Mouse (Mus musculus) brain, embryonic 14.5 days (tissue): Measurements from ENCODE around the gene Sstr2. TPM values are rescaled to one million over a fixed set of nuclear protein-coding genes. Genes with fewer than 3 reads are reported as not detected.
A peak's percentile ranks its signal among the peaks of the same experiment; 100 is the strongest.

Source experiments
- DNase-seq: peaks from one replicate; pipeline ENCODE4 v3.0.0-alpha.2; 2011; ENCODE audit warnings: low read depth
- CTCF ChIP-seq: fragments of 200-500 bp; IDR thresholded peaks from 2 replicates; pipeline ENCODE4 v1.5.1; 2012; ENCODE audit warnings: inconsistent platforms, mild to moderate bottlenecking, moderate library complexity, borderline replicate concordance; ENCODE audit not compliant: insufficient read depth, insufficient read length; ENCODE audit errors: extremely low read depth
- POLR2A ChIP-seq: fragments of 200-500 bp; IDR thresholded peaks from 2 replicates; pipeline ENCODE4 v1.6.1; 2012; ENCODE audit warnings: mild to moderate bottlenecking, inconsistent platforms, borderline replicate concordance; ENCODE audit not compliant: poor library complexity, insufficient read depth, insufficient read length, severe bottlenecking; ENCODE audit errors: extremely low read depth
- polyA plus RNA-seq: library from polyadenylated mRNA; depleted of rRNA; stranded (reverse); fragments of >200 nt; gene quantifications from 2 replicates; pipeline ENCODE4 v1.2.3, GENCODE M21; 2012

Sstr2 gene
- polyA plus RNA-seq, 1 experiment = 29.0 TPM

DNA sequence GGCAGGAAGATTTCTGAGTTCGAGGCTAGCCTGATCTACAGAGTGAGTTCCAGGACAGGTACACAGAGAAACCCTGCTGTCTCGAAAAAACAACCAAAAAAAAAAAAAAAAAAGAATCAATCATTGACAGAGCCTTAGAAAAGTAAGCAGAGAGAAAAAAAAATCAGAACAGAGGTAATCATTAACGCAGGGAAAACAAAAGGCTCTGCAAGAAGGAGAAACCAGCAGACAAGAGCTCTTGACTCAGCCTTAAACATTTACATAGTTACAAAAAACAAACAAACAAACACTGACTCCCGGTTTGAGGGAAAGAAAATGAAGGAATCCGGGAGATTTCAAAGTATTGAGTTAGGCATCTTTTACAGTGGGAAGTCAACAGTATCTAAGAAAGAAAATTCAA, 9.6 kb upstream of the Sstr2 start:
- TF ChIP-seq POLR2A = no peak
- TF ChIP-seq CTCF = no peak
- no peak for DNase-seq

DNA sequence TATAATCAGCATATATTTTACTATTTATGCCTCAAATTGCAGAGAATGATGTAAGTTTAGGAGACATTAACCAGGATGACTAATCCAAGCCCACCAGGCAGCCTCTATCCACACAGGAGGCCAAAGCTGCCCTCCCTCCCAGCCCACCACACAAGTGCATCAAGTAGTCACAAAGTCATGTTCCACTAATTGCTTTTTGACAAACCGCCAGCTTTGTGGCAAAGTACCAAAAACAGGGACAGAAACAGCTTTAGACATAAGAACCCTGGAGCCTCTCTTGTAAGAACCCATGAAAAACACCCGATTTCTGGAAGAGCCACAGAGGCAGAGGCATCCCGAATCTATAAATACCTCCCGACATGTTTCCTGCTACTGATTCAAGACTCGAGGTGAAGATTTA, 8.9 kb upstream of the Sstr2 start:
- TF ChIP-seq CTCF (no peak), POLR2A (no peak)
- DNase-seq = peak; percentile 76

DNA sequence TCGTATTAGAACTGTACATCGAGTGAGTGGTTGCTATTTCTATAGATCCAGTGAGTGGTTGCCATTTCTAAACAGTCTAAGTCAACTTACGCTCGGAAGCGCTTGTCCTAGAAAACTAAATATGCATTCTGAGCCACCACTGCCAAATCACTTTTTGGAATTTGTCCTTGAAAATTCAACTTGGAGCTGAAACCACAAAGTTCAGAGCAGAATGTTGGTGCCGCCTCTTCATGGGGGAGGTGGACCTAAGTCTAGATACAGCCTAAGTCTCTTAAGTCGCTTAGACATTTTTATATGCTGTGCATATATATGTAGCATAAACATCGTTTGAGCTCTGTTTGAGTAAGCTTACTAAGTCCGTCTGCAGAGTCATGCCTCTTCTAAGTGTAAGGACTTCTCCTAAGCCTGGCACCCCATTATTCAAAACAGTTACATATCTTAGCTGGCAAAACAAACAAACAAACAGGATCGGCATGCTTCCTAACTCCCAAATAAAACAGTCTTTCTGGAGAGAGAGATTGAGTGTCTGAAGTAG, 8.0 kb upstream of the Sstr2 start:
- TF ChIP-seq CTCF (no peak), POLR2A (no peak)
- no peak for DNase-seq

DNA sequence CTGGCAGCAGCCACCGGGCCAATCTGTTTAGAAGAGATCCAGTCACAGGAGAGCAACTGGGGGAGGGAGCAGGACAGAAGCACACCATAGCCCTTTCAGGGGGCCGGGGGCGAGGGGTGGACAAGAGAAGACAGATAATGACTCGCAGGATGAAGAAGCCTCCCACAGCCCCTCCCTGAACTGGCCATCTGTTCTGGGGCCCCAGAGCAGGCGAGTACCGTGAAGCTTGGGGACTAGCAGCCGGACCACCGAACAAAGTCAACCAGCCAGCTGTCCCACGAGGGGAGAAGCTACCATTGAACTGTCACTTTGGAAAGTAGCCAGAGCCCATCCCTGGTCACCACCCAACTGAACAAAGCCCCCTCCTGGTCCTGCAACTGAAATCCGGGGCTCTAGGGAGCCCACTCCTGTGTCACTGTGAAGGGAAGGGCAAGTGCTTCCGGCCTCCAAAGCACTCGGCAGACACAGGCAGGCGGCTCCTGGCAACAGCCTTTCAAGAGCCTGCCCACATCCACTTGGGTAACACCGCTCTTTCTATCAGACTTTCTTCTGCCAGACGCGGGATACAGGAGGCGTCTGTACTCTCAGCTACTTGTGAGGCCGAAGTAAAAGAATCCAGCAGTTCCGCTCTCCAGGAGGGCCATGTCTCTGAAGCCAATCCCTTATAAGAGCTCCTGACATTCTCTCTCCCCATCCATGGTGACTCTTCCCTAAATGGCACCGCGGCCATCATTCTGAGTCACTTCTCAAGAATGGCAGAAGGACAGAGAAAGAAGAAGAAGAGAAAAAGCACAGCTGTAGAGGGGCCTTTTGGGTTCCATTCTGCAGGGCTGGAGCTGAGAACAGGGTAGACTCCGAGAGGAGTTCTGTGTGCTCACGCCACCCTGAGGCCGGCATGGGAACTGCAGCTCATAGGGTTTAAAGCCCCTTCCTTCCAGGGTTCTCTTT, 7.2 kb upstream of the Sstr2 start:
- DNase-seq = peak; percentile 83
- TF ChIP-seq POLR2A = no peak
- peak; percentile 89 for TF ChIP-seq CTCF

DNA sequence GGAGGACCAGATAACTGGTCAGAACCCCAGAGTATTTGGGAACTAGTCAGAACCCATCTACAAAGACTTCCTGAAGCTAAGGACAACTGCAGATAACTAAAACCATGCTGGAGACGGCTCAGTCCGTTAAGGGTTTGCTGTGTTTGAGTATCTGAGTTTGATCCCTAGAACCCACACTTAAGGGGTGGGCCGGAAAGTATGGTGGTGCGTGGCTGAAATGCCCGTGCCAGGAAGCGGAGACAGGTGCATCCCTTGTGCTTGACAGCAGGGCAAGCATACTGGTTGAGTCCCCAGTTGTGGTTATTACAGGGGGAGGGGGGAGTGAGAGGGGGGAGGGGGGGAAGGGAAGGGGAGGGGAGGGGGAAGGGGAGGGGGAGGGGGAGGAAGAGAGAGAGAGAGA, 4.7 kb upstream of the Sstr2 start:
- TF ChIP-seq CTCF (no peak), POLR2A (no peak)
- no peak for DNase-seq

DNA sequence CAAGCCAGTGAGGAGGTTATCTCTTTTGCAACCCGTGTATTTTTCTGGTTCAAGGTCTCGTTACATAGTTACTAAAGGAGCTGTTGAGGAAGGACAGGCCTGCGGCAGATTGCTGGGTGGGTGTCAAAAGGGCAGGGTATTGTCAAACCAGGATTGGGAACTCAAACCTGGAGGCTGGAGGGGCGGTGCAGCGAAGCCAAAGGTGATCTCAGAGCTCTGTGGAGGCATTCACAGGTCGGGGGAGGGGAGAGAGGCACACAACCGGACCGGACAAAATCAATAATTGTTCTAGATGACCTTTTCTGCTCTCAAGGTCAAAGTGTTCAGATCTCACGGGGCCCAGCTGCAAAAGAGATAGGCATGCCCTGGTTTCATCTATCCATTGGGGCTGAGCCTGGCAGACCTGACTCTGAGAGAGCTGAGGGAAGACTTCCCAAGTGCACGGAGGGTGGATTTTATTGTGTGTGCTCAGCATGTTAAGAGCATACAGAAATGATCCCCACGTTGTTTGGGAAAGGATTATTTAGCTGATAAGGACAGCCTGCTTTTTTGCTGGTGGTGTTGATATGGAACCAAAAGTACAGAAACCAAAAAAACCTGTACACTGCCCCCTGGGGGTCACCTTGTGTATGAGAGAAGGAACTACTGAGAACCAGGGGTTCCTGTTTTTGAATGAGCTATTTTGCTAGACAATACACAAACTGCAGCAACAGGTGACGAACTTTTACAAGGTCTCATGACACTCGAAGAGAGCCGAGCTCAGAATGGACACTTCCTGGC, 1.8 kb upstream of the Sstr2 start:
- DNase-seq = peak; percentile 76
- TF ChIP-seq POLR2A (no peak), CTCF (peak; percentile 59; the same call in 1 of the 2 replicates)

DNA sequence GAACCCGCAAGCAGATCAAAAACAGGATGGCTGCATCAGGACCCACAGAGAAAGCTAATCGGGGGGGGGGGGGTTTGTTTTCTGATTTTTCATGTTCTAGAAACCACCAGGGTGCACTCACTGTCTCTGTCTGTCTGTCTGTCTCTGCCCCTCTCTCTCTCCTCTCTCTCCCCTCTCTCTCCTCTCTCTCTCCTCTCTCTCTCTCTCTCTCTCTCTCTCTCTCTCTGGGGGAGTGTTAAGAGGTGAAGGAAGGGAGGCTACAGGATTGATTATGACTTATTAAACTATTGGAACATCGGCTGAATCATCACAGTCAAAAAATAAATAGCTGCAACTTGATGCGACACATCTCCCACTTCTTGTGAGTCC, 855 bp upstream of the Sstr2 start:
- no peak for DNase-seq
- no peak for TF ChIP-seq POLR2A
- TF ChIP-seq CTCF = no peak

DNA sequence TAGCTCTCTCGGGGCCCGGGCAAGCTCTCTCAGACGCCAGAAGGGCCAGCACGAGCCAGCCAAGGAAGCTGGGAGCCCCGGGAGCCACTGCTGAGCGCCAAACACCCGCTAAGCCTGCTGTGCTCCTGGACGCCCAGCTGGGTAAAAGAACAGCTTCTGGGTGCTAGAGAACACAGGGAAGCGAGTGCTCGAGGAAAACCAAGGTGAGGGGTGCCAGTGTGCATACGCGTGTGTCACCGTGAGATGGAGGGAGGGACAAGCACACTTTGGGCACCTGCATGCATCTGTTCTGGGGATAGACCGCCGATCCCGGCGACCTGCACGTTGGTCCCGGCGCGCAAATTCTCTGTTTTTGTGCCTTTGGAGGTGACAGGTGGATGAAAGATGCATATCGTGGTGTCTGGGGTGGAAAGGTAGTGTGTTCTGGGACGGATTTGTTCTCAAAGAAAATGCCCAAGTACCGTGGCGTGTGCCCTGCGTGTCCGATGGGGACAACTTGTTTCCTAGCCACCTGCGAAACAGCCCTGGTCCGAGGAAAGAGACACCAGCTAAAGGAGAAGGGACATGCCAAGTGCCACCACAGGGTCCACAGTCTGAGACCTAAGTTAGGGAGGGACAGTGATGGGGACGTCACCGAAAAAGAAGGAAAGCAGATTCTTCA, 408 bp downstream of the Sstr2 start:
- DNase-seq = no peak
- TF ChIP-seq CTCF (no peak), POLR2A (no peak)

DNA sequence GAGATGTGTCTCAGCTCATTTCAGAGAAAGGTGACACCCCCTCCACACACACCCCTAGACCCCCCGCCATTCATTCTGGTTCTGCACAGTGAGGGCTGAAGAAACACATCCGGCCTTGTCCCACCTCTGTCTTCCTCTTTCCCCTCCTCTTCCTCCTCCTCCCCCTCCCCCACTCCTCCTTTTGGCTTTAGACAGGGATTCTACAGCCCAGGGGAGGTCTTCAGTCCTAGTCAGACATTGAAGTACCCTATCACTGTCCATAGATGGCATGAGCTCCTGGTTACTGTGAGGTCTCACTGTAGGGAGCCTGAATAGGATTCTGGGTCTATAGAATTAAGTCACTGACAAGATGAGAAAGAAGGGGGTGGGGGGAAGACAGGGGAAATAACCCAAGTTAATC, 1.9 kb downstream of the Sstr2 start:
- no peak for DNase-seq
- TF ChIP-seq POLR2A (no peak), CTCF (no peak)

DNA sequence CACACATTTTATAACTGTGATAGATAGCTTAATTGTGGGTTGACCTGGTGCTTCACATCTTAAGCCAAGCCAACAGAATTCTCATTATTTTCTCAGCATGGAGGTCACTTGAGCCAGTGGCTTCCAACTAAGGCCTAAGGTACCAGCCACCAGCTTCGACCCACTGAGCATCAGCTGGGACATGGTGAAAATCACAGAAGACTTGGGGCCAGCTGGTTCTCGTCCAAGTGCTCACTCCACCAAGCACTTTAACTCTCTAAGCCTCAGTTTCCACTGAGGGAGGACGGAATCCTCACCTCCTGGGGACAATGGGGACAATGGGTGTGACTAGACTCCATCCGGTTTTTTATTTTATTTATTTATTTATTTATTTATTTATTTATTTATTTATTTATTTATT, 2.9 kb downstream of the Sstr2 start:
- no peak for DNase-seq
- TF ChIP-seq CTCF (no peak), POLR2A (no peak)

DNA sequence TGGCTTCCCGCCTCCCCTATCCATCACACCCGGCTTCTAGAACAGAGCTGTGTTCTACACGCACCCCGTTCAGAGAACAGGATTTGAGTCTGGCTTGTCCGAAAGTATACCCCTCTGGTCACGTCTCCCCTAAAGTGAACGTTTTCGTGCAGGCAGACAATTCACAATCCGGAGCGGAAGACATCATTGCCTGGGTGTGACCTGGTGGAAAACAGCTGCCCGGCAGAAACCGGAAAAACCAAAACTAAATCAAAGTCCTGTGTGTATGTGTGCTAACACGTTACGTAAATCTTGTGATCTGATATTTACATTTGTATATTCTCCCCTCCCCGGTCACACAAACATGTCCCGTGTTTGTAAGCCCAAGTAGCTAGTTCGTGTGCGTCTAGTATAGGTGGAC, 6.3 kb downstream of the Sstr2 start:
- TF ChIP-seq POLR2A = no peak
- no peak for TF ChIP-seq CTCF
- no peak for DNase-seq

DNA sequence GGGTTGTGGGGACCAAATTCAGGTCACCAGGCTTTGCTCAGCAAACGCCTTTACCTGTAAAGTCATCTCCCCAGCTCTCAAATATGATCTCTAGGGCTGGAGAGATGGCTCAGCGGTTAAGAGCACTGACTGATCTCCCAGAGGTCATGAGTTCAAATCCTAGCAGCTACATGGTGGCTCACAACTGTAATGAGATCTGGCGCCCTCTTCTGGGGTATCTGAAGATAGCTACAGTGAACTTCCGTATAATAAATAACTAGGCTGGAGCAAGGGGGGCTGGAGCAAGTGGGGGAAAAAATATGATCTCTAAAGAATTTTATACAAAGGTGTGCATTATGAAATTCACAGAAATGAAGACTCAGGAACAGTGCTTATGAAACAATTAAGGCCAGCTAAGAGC, 8.6 kb downstream of the Sstr2 start:
- no peak for DNase-seq
- TF ChIP-seq CTCF = peak; percentile 47; the same call in 1 of the 2 replicates
- TF ChIP-seq POLR2A = no peak

DNA sequence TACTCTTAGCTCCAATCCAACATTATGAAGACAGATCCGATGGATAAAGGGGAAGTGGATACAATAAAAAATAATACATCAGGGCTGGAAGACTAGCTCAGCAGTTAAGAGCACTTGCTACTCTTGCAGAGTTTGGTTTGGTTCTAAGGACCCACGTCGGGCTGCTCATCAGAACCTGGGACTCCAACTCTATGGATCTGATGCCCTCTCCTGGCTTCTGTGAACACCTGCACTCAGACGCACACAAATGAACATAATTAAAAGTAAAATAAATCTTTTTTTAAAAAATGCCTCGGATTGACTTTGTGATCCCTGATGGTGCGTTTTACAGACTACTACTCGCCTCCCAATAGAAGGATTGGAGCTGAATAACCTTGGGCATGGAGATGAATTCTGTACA, 11.5 kb downstream of the Sstr2 start:
- DNase-seq = peak; percentile 67
- no peak for TF ChIP-seq POLR2A
- peak; percentile 57; the same call in 1 of the 2 replicates for TF ChIP-seq CTCF
